Mouse (Mus musculus) heart, embryonic 15.5 days (tissue): ENCODE measurements at regions not wholly inside any gene's neighbourhood (a gene's known extent, or its start where the extent isn't known, plus 50 kb on each side); places are given as distances from the start of the nearest gene placed in this dataset.

Source experiments
- ATAC-seq: fragments of 200-750 bp; cut with Nextera tagmentation; replicated peaks from 2 replicates; pipeline ENCODE4 v1.8.0; 2017; ENCODE audit warnings: low read depth, moderate TSS enrichment; ENCODE audit not compliant: insufficient number of reproducible peaks, insufficient read depth, low FRiP score
- H3K27ac ChIP-seq: fragments of 300-500 bp; sonication (generic); 2 replicates; pipeline ENCODE4 v1.5.1; 2015; ENCODE audit warnings: mild to moderate bottlenecking, inconsistent platforms
- H3K27me3 ChIP-seq: fragments of 300-500 bp; sonication (generic); 2 replicates; pipeline ENCODE4 v1.6.1; 2015; ENCODE audit warnings: inconsistent platforms
- H3K36me3 ChIP-seq: fragments of 300-500 bp; sonication (generic); 2 replicates; pipeline ENCODE4 v1.6.1; 2015; ENCODE audit warnings: mild to moderate bottlenecking, inconsistent platforms
- H3K4me1 ChIP-seq: fragments of 300-500 bp; sonication (generic); replicated peaks from 2 replicates; pipeline ENCODE4 v1.6.1; 2015; ENCODE audit warnings: inconsistent platforms
- H3K4me2 ChIP-seq: fragments of 300-500 bp; sonication (generic); 2 replicates; pipeline ENCODE4 v1.6.1; 2015; ENCODE audit warnings: inconsistent platforms, mild to moderate bottlenecking, moderate library complexity
- H3K4me3 ChIP-seq: fragments of 300-500 bp; sonication (generic); 2 replicates; pipeline ENCODE4 v1.5.1; 2015; ENCODE audit warnings: mild to moderate bottlenecking, inconsistent platforms
- H3K9ac ChIP-seq: fragments of 300-500 bp; sonication (generic); 2 replicates; pipeline ENCODE4 v1.6.1; 2015; ENCODE audit warnings: mild to moderate bottlenecking, inconsistent platforms
- H3K9me3 ChIP-seq: fragments of 300-500 bp; sonication (generic); replicated peaks from 2 replicates; pipeline ENCODE4 v1.6.1; 2016; ENCODE audit warnings: inconsistent platforms
- WGBS: fragments of 180-500 bp; shearing (Covaris S2); methylation state at CpG from one replicate; pipeline ENCODE4 v1.1.7; 2015; ENCODE audit warnings: mixed read lengths; 5-methylcytosine and 5-hydroxymethylcytosine counted together

DNA sequence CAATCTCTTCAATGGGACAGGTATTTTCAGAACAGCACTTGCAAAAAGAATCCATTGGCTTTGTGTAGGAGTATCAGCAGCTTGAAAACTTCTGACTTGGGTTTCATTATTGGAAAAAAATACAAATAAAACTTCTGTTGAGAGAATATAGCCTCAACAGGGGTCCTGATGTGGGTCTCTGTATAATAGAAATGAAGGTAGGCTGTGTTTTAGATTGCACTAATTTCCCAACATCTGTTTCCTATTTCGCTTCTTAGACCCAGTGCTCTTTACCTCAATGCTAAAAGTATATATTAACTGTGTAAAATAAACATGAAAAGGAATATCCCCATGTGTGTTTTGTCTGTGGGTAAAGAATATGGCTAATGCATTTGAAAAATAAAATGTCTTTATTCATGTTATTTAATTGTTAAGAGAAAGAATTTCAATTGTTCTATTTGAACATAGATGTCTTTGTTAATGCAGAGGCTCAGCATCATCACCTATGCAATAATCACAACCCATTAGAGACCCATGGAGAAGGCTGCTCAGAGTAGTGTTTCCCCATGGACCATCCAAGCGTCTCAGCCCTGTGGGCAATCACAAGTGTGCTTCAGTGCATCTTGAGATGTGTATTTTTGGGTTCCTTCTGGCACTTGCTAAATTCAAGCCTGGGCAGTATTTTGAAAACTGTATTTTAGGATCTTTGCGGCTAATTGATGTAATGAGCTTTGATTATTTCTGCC lies 272.4 kb upstream of the Alcam start:
- ATAC-seq, result no peak
- Histone ChIP-seq H3K27me3 (no peaks in the 10 kb centered on the region), H3K4me1 (no peaks in the 10 kb centered on the region), H3K36me3 (no peaks in the 10 kb centered on the region), H3K27ac (no peak overlapping the region), H3K4me3 (no peak overlapping the region), H3K9me3 (no peaks in the 10 kb centered on the region), H3K9ac (no peak overlapping the region), H3K4me2 (no peak overlapping the region)
- WGBS, result 83% methylated on average over 3 of the region's 3 CpGs

DNA sequence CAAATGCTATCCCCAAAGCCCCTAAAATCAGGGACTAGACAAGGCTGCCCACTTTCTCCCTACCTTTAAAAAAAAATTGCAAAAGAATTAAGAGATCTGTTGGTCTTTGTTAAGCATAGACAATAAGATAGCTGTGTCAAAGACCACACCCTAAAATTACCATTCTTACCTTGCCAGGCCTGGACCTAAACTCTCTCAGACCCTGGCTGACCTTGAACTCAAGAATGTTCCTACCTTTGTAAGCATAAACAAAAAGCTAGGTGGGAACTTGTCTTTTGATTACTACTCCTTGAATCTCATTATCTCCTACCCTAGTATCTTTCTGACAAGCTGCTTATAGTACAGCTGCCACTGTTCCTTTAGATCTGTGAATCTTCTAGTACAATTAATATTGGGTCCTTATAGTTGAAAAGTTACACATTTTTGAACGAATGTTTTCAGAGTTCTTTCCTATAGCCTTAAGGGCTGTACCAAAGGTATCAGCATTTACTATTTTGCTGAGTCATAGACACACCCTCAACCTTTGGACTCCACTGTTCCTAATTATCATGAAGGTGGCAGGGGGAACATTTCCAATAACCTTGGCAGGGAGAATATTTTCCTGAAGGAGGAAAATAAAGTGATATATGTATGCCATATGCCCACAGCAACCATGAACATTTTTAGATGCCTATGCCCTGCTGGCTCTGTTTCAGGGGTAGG lies 264.5 kb upstream of the Alcam start:
- Histone ChIP-seq H3K27me3 (no peaks in the 10 kb centered on the region), H3K4me2 (no peak overlapping the region), H3K9me3 (no peaks in the 10 kb centered on the region), H3K36me3 (no peaks in the 10 kb centered on the region), H3K4me1 (no peaks in the 10 kb centered on the region), H3K9ac (no peak overlapping the region), H3K4me3 (no peak overlapping the region), H3K27ac (no peak overlapping the region)
- ATAC-seq, result no peak
- WGBS, result 78% methylated on average over 1 of the region's 1 CpGs

- Histone ChIP-seq H3K4me2 (no peak overlapping the region), H3K4me1 (no peaks in the 10 kb centered on the region), H3K9ac (no peak overlapping the region), H3K27me3 (no peaks in the 10 kb centered on the region), H3K27ac (no peak overlapping the region), H3K36me3 (no peaks in the 10 kb centered on the region), H3K9me3 (no peaks in the 10 kb centered on the region), H3K4me3 (no peak overlapping the region)
- ATAC-seq, result no peak
- WGBS, result 82% methylated on average over 1 of the region's 1 CpGs
These were observed 236.4 kb upstream of the Alcam start for GRCm38 (mm10) chr16:52690272-52690671.

- ATAC-seq, result no peak
- no peaks in the 10 kb centered on the region for H3K9me3 ChIP-seq
- no peaks in the 10 kb centered on the region for H3K36me3 ChIP-seq
- H3K4me1 ChIP-seq, result no peaks in the 10 kb centered on the region
- no peak overlapping the region for H3K27ac ChIP-seq
- no peak overlapping the region for H3K9ac ChIP-seq
- no peak overlapping the region for H3K4me2 ChIP-seq
- no peak overlapping the region for H3K4me3 ChIP-seq
- H3K27me3 ChIP-seq, result no peaks in the 10 kb centered on the region
These were observed 201.0 kb upstream of the Alcam start for GRCm38 (mm10) chr16:52654825-52655224.
